Mouse (Mus musculus) left cerebral cortex, postnatal 36 days (tissue): ENCODE measurements around the gene Lcn8. TPM values are rescaled to one million over a fixed set of nuclear protein-coding genes. Genes with fewer than 3 reads are reported as not detected.

ENCODE experiments used
- DNase-seq, 2 experiments: peaks; one replicate each; pipeline ENCODE4 v3.0.0; 2021 to 2022; ENCODE audit warnings: low spot score in 2 of 2, mixed read lengths in 1 of 2
- intact Hi-C: fragments of 180-260 bp; cut with DNase I; formaldehyde crosslinking; loops from one replicate; pipeline ENCODE4 v1.15.1; 2025
- total RNA-seq, 2 experiments: library from RNA; stranded (reverse); gene quantifications; 2 replicates each; pipeline ENCODE4 v1.2.3; 2021

The Lcn8 gene
- not detected for total RNA-seq

GRCm38 (mm10) chr2:25652902-25653301 lies at the start of gene Lcn8:
Lcn8 (plus strand) TSS chr2:25653120.
- intact Hi-C loops: no loop called here
- no peak for DNase-seq

- DNase-seq: peak; percentile 91 to 94
- intact Hi-C loops: no loop called here
Observed at GRCm38 (mm10) chr2:25607761-25608622, 44.9 kb upstream of the Lcn8 start, which contains the start of gene Rabl6. Rabl6 (minus strand) TSS chr2:25608521.

DNA sequence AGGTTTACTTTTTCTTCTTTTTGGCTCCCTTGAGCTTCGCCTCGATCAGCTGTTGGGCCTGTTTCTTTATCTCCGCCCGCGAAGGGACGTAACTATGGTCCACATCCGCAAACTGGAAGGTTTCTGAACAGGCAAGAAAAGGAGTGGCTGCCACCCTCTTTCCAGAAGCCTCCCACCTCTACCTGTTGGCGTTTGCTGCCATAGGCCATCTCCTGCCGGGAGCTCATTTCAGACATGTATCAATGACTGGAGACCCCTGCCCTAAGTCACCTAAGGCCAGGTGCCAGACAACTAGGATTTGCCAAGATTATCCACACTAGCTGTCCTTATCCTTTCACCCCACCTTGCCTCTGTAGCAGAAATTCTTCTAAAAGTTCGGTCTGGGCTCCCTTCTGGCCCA lies 44.2 kb upstream of the Lcn8 start:
- intact Hi-C loops: no loop called here
- no peak for DNase-seq

DNA sequence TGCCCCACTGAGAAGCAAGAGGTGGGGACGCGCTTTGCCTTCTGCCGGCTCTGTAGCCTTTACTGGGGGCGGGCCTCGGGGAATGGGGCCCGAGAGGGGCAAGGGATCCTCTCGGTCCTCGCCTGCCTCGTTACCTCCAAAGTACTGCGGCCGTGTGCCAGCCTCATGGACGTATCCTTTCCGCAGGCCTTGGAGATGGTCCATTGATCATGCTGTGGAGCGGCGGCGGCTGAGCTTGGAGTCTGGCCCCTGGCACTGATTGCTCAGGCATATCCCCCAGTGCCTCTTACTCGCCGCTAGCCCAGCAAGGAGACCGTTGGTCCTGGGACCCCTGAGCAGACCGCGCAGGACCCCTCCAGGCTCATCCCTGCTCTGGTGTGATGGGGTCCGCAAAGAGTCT lies 36.5 kb upstream of the Lcn8 start:
- DNase-seq: no peak
- intact Hi-C loops: no loop called here

GRCm38 (mm10) chr2:25617578-25617977 lies 35.3 kb upstream of the Lcn8 start, which contains the start of gene Ccdc183:
Ccdc183 (minus strand) TSS chr2:25617678.
- intact Hi-C loops: no loop called here
- no peak for DNase-seq

DNA sequence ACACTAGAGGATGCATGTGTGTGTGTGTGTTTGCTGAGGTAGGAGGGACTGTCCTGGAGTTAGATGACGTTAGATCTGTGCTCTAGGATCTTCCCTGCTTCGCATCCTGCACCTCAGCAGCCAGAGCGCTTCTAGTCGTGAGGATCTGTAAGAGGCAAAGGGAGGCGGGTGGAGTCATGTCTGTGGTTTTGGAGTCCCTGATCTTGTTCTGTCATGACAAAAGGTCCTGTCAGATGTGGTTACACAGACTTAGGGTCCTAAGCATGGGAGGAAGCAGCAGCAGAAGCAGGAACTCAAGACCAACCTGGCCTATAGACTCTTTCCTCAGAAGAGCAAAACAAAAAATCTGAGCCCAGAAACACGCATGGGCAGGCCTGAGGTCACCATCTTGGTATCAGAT lies 32.5 kb upstream of the Lcn8 start:
- no peak for DNase-seq
- intact Hi-C loops: no loop called here

GRCm38 (mm10) chr2:25620852-25621228 lies 32.1 kb upstream of the Lcn8 start:
- intact Hi-C loops: no loop called here
- DNase-seq: no peak

GRCm38 (mm10) chr2:25621229-25622200 lies 31.4 kb upstream of the Lcn8 start, which contains the start of gene Tmem141:
Tmem141 (minus strand) TSS chr2:25622005.
- intact Hi-C loops: no loop called here
- DNase-seq: peak; percentile 82 to 84

DNA sequence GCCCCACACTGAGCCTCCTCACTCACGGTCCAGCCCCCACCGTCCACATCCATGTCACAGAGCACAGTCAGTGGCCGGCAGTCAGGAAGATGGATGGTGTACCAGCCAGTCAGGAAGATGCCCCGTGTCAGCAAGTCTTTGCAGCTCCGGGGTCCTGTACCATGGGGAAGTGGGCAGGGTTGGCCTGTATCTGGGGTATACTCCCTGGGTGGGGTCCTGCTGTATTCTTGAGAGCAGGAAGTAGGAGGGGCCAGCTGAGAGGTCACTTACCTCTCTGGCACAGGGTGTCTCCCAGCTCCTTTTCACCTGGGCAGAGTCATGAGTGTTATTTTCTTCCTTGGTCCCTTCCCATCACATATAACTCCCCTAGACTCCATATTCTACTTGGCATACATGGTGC lies 26.9 kb upstream of the Lcn8 start:
- intact Hi-C loops: no loop called here
- DNase-seq: no peak

DNA sequence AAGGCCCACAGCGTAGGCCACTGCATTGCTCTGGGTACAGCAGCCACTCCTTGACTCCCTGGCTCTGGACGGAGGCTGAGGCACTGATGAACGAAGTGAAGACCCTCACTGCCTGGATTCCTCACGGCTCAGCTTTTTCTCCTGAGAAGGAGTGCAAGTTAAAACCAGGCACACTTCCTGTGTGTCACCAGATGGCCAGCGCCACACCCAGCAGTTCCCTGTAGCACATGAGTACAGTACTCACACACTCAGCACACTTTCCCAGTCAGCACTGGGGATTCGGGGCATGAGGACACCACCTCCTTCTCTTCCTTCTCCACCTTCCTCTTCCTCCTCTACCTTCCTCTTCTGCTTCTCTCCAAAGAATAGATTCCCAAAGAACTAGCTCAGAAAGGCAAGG lies 25.1 kb upstream of the Lcn8 start, which contains the start of gene Fcna:
Fcna (minus strand) TSS at position 220 of the 400 bp plus-strand sequence.
- DNase-seq: no peak
- intact Hi-C loops: no loop called here

DNA sequence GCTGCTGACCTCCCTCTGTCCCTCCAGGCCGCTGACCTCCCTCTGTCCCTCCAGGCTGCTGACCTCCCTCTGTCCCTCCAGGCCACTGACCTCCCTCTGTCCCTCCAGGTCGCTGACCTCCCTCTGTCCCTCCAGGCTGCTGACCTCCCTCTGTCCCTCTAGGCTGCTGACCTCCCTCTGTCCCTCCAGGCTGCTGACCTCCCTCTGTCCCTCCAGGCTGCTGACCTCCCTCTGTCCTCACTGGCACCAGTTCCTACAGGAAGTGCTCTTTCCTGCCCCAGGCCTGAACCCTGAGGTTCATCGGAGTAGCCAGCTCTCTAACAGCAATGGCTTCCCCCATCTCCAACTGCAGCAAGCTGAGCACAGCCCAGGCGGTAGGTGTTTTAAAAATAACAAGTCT lies 24.2 kb upstream of the Lcn8 start:
- intact Hi-C loops: no loop called here
- DNase-seq: no peak

GRCm38 (mm10) chr2:25633616-25634015 lies 19.3 kb upstream of the Lcn8 start:
- no peak for DNase-seq
- intact Hi-C loops: no loop called here

- intact Hi-C loops: no loop called here
- DNase-seq: no peak
Observed at GRCm38 (mm10) chr2:25634046-25634445, 18.9 kb upstream of the Lcn8 start.

GRCm38 (mm10) chr2:25639890-25640289 lies 13.0 kb upstream of the Lcn8 start:
- intact Hi-C loops: no loop called here
- no peak for DNase-seq

DNA sequence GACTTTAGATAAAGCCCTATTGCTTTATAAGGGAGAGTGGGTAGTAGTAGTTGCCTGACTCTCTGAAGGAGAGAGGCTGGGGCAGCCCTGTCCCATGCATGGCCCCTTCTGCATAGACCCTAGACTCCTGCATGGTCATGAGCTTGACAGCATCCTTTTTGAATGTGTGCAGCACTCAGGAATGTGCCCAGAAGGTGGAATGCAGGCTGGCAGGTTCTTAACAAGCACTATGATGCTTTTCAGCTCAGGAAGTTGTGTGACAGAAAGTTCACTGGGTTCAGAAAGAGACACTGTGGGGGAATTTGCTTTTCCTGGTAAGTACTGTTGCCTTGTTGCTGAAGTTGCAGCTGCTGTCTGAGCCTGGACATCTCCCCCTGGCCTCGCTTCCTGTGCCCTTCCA lies 1.6 kb downstream of the Lcn8 start:
- no peak for DNase-seq
- intact Hi-C loops: no loop called here

DNA sequence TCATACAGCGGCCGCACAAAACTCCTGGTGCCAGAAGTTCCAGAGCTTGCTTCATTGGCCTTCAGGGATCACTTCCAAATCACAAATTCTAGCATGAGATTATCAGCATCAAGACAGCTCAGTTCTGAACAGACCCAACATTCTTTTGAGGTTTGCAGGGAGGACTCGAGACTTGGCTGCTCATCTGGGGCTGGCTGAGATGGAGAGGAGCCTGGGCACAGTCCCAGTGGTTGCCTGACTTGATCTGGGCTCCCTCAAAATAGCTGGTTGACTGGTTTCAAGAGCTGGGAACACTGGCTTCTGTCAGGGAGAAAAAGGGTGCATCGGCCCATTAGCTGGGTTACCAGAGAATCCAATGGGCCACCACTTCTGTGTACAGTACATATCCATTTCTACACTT lies 3.8 kb downstream of the Lcn8 start:
- intact Hi-C loops: no loop called here
- DNase-seq: peak in 1 of 2 experiments; percentile 14

DNA sequence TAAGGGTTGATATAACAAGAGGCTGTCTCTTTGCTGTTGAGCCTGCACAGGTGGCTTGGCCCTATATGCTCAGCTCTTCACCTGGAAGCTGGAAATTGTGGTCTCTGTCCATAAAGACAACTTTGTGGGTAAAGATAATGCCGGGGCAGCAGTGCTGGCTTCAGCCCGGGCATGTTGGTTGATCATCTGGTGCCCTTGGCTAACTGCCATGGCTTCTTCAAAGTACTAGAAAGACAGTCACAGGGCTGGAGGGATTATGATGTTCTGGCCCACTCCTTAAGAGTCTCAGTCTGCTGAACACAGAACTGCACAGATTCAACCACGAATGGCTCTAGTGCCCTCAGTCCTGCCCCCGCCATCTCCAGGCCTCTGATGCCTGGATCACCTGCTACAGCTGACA lies 4.3 kb downstream of the Lcn8 start:
- intact Hi-C loops: no loop called here

DNA sequence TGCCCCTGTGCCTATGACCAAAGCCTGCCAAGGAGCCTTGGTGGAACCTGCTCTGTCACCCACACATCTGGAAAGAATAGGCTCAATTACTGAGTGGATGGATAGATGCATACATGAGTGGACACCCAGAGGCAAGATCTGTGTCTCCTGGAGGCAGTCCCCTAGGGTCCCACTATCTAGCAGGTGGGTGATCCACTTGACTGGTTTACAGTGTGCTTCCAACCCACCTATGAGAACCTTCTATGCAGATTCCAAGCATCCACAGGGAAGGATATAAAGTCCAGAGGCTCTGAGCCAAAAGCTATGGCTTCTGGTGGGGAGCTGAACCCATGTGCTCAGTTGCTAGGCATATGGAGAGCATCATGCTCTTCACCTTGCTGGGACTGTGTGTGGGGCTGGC lies 4.7 kb downstream of the Lcn8 start, which contains the start of gene Lcn5:
Lcn5 (plus strand) TSS at position 301 of the 400 bp plus-strand sequence.
- intact Hi-C loops: no loop called here
- DNase-seq: no peak

More for the DNA sequence above, 4.3 kb downstream of the Lcn8 start:
- no peak for DNase-seq

DNA sequence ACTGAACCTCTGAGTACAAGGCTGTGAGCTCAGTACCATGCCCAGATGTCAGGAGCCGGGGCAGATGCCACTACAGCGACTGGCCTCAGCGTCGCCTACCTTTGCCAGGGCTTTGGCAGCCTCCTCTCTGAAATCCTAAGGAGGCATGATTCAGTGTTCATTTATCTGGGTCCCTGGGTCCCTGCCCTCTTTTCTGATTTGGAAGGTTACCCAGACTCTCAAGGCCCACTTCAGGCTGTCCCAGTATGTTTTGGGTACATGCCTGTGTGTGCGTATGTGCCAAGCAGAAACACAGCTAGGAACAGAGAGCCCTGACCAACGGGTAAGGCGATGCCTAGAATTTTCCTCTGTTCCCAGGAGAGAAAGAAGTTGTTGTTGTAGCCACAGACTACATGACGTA lies 7.4 kb downstream of the Lcn8 start:
- intact Hi-C loops: loop anchor here (10.0 kb wide), 1 partner anchor 455 kb away; no protein-coding TSS in a partner anchor
- no peak for DNase-seq
